Mouse (Mus musculus) liver, embryonic 13.5 days (tissue): Measurements from ENCODE around the gene Qdpr. TPM values are rescaled to one million over a fixed set of nuclear protein-coding genes. Genes with fewer than 3 reads are reported as not detected.

Source experiments
- ATAC-seq: fragments of 200-750 bp; cut with Nextera tagmentation; 2 replicates; pipeline ENCODE4 v1.8.0; 2017; ENCODE audit warnings: low read depth, mild to moderate bottlenecking, moderate number of reproducible peaks, moderate library complexity
- DNase-seq: peaks from one replicate; pipeline ENCODE4 v3.0.0; 2022
- H3K27ac ChIP-seq: fragments of 300-500 bp; sonication (generic); 2 replicates; pipeline ENCODE4 v1.5.1; 2015; ENCODE audit warnings: moderate library complexity, mild to moderate bottlenecking, inconsistent platforms
- H3K27me3 ChIP-seq: fragments of 300-500 bp; sonication (generic); 2 replicates; pipeline ENCODE4 v1.6.1; 2015; ENCODE audit warnings: mild to moderate bottlenecking, inconsistent platforms
- H3K36me3 ChIP-seq: fragments of 300-500 bp; sonication (generic); 2 replicates; pipeline ENCODE4 v1.6.1; 2015; ENCODE audit warnings: mild to moderate bottlenecking, inconsistent platforms
- H3K4me1 ChIP-seq: fragments of 300-500 bp; sonication (generic); replicated peaks from 2 replicates; pipeline ENCODE4 v1.6.1; 2015; ENCODE audit warnings: inconsistent platforms
- H3K4me2 ChIP-seq: fragments of 300-500 bp; sonication (generic); 2 replicates; pipeline ENCODE4 v1.6.1; 2015; ENCODE audit warnings: inconsistent platforms, mild to moderate bottlenecking, moderate library complexity
- H3K4me3 ChIP-seq: fragments of 300-500 bp; sonication (generic); replicated peaks from 2 replicates; pipeline ENCODE4 v1.5.1; 2015; ENCODE audit warnings: mild to moderate bottlenecking, inconsistent platforms
- H3K9ac ChIP-seq: fragments of 300-500 bp; sonication (generic); 2 replicates; pipeline ENCODE4 v1.6.1; 2015; ENCODE audit warnings: mild to moderate bottlenecking, inconsistent platforms
- H3K9me3 ChIP-seq: fragments of 300-500 bp; sonication (generic); replicated peaks from 2 replicates; pipeline ENCODE4 v1.6.1; 2016; ENCODE audit warnings: inconsistent platforms
- WGBS: fragments of 180-500 bp; shearing (Covaris S2); methylation state at CpG from one replicate; pipeline ENCODE4 v1.1.7; 2015; ENCODE audit not compliant: insufficient replicate concordance; 5-methylcytosine and 5-hydroxymethylcytosine counted together
- polyA plus RNA-seq: library from polyadenylated mRNA; unstranded; fragments of >200 nt; fragmentation: Nextera tagmentation; extraction: Ambion mirVana; gene quantifications from 2 replicates; pipeline ENCODE4 v1.2.1, GENCODE M21; 2015

Gene Qdpr
- polyA plus RNA-seq, 1 experiment from 2014 or later, result 73.6 TPM

- 34% methylated on average over 8 of the region's 8 CpGs for WGBS
Observed at GRCm38 (mm10) chr5:45424021-45424886, 25.8 kb downstream of the Qdpr start.

GRCm38 (mm10) chr5:45421881-45422844 is 27.9 kb downstream of the Qdpr start:
- H3K27ac ChIP-seq, result no peak overlapping the region
- no peak overlapping the region for H3K4me2 ChIP-seq
- peaks cover 9% of the 10 kb centered on the region; the same call in 1 of the 2 replicates for H3K4me1 ChIP-seq
- no peaks in the 10 kb centered on the region for H3K9me3 ChIP-seq
- no peak overlapping the region for H3K9ac ChIP-seq
- no peaks in the 10 kb centered on the region for H3K27me3 ChIP-seq
- H3K36me3 ChIP-seq, result no peaks in the 10 kb centered on the region
- no peak for ATAC-seq
- DNase-seq, result no peak
- 49% methylated on average over 12 of the region's 12 CpGs for WGBS
- no peak overlapping the region for H3K4me3 ChIP-seq

More at GRCm38 (mm10) chr5:45424021-45424886, 25.8 kb downstream of the Qdpr start:
- H3K4me3 ChIP-seq, result no peak overlapping the region
- no peak overlapping the region for H3K4me2 ChIP-seq
- H3K9me3 ChIP-seq, result no peaks in the 10 kb centered on the region
- peaks cover 9% of the 10 kb centered on the region; the same call in 1 of the 2 replicates for H3K4me1 ChIP-seq
- DNase-seq (peak; percentile 7), ATAC-seq (no peak)
- no peak overlapping the region for H3K27ac ChIP-seq
- H3K36me3 ChIP-seq, result no peaks in the 10 kb centered on the region
- H3K27me3 ChIP-seq, result no peaks in the 10 kb centered on the region
- H3K9ac ChIP-seq, result no peak overlapping the region

GRCm38 (mm10) chr5:45419841-45420638 is 30.0 kb downstream of the Qdpr start:
- H3K9me3 ChIP-seq, result no peaks in the 10 kb centered on the region
- DNase-seq (peak; percentile 22), ATAC-seq (peak; percentile 50)
- no peak overlapping the region for H3K4me3 ChIP-seq
- WGBS, result 59% methylated on average over 10 of the region's 10 CpGs
- H3K4me1 ChIP-seq, result peaks cover 9% of the 10 kb centered on the region; the same call in 1 of the 2 replicates
- H3K27me3 ChIP-seq, result no peaks in the 10 kb centered on the region
- no peak overlapping the region for H3K27ac ChIP-seq
- H3K4me2 ChIP-seq, result no peak overlapping the region
- no peak overlapping the region for H3K9ac ChIP-seq
- no peaks in the 10 kb centered on the region for H3K36me3 ChIP-seq

- H3K4me2 ChIP-seq, result no peak overlapping the region
- H3K27ac ChIP-seq, result no peak overlapping the region
- H3K9ac ChIP-seq, result no peak overlapping the region
- ATAC-seq (no peak), DNase-seq (no peak)
- H3K4me1 ChIP-seq, result peaks cover 9% of the 10 kb centered on the region; the same call in 1 of the 2 replicates
- no peak overlapping the region for H3K4me3 ChIP-seq
- H3K9me3 ChIP-seq, result no peaks in the 10 kb centered on the region
- 29% methylated on average over 3 of the region's 3 CpGs for WGBS
- H3K27me3 ChIP-seq, result no peaks in the 10 kb centered on the region
- no peaks in the 10 kb centered on the region for H3K36me3 ChIP-seq
Observed at GRCm38 (mm10) chr5:45417859-45418443, 32.1 kb downstream of the Qdpr start.

- ATAC-seq, result no peak
- no peak overlapping the region for H3K4me2 ChIP-seq
- H3K4me1 ChIP-seq, result 0 out of 2 replicates have a peak, but pooled peaks cover 3% of the 10 kb centered on the region
- WGBS, result 58% methylated on average over 3 of the region's 3 CpGs
- H3K4me3 ChIP-seq, result no peak overlapping the region
- no peaks in the 10 kb centered on the region for H3K36me3 ChIP-seq
- H3K27ac ChIP-seq, result no peak overlapping the region
- no peaks in the 10 kb centered on the region for H3K9me3 ChIP-seq
- no peak overlapping the region for H3K9ac ChIP-seq
- no peak for DNase-seq
- no peaks in the 10 kb centered on the region for H3K27me3 ChIP-seq
Observed at GRCm38 (mm10) chr5:45416478-45416877, 33.6 kb downstream of the Qdpr start.

- Histone ChIP-seq H3K9me3 (no peaks in the 10 kb centered on the region), H3K4me2 (no peak overlapping the region), H3K9ac (no peak overlapping the region), H3K27ac (no peak overlapping the region), H3K4me1 (no peaks in the 10 kb centered on the region), H3K27me3 (no peaks in the 10 kb centered on the region), H3K4me3 (no peak overlapping the region), H3K36me3 (no peaks in the 10 kb centered on the region)
- ATAC-seq (no peak), DNase-seq (no peak)
- WGBS, result 35% methylated on average over 2 of the region's 2 CpGs
Observed at GRCm38 (mm10) chr5:45406129-45406528, 43.9 kb downstream of the Qdpr start.

- Histone ChIP-seq H3K4me2 (no peak overlapping the region), H3K27me3 (no peaks in the 10 kb centered on the region), H3K4me1 (no peaks in the 10 kb centered on the region), H3K36me3 (no peaks in the 10 kb centered on the region), H3K4me3 (no peak overlapping the region), H3K9ac (no peak overlapping the region), H3K9me3 (no peaks in the 10 kb centered on the region), H3K27ac (no peak overlapping the region)
- ATAC-seq (no peak), DNase-seq (no peak)
- WGBS, result 20% methylated on average over 11 of the region's 11 CpGs
Observed at GRCm38 (mm10) chr5:45402632-45403031, 47.4 kb downstream of the Qdpr start.

- no peaks in the 10 kb centered on the region for H3K9me3 ChIP-seq
- H3K9ac ChIP-seq, result no peak overlapping the region
- no peak overlapping the region for H3K4me3 ChIP-seq
- no peak for ATAC-seq
- H3K36me3 ChIP-seq, result no peaks in the 10 kb centered on the region
- no peak overlapping the region for H3K4me2 ChIP-seq
- no peak for DNase-seq
- H3K27ac ChIP-seq, result no peak overlapping the region
- no peaks in the 10 kb centered on the region for H3K27me3 ChIP-seq
- WGBS, result 55% methylated on average over 2 of the region's 2 CpGs
- no peaks in the 10 kb centered on the region for H3K4me1 ChIP-seq
Observed at GRCm38 (mm10) chr5:45384034-45384812, 65.8 kb downstream of the Qdpr start.
